Mouse (Mus musculus) C2C12 (cell line): ENCODE data around the gene Gon7.

Experiments
- CTCF ChIP-seq: IDR thresholded peaks from one replicate; pipeline ENCODE4 v1.5.1; 2011; ENCODE audit not compliant: control insufficient read depth, insufficient read depth, insufficient read length
- MAX ChIP-seq: IDR thresholded peaks from one replicate; pipeline ENCODE4 v1.6.1; 2011; ENCODE audit warnings: mild to moderate bottlenecking, control low read depth
- USF1 ChIP-seq: IDR thresholded peaks from one replicate; pipeline ENCODE4 v1.6.1; 2011; ENCODE audit warnings: low read depth, mild to moderate bottlenecking, control low read depth, moderate library complexity

GRCm38 (mm10) chr12:102704457-102705198 is 53.0 kb downstream of the Gon7 start, which contains the start of gene Itpk1:
- no peak for TF ChIP-seq CTCF
- no peak for TF ChIP-seq MAX
- TF ChIP-seq USF1 = no peak
